Mouse (Mus musculus) midbrain, postnatal 0 days (tissue): ENCODE data around the gene Dnajc6. TPM values are rescaled to one million over a fixed set of nuclear protein-coding genes. Genes with fewer than 3 reads are reported as not detected.

Experiments used
- ATAC-seq: fragments of 200-750 bp; cut with Nextera tagmentation; 2 replicates; pipeline ENCODE4 v1.8.0; 2017; ENCODE audit warnings: moderate number of reproducible peaks, mild to moderate bottlenecking, moderate TSS enrichment, moderate library complexity; ENCODE audit not compliant: low FRiP score
- DNase-seq: peaks from one replicate; pipeline ENCODE4 v3.0.0-alpha.2; 2015; ENCODE audit warnings: low spot score
- H3K27ac ChIP-seq: fragments of 300-500 bp; sonication (generic); 2 replicates; pipeline ENCODE4 v1.5.1; 2014; ENCODE audit warnings: low read depth, mild to moderate bottlenecking, low read length, mixed read lengths
- H3K27me3 ChIP-seq: fragments of 300-500 bp; sonication (generic); 2 replicates; pipeline ENCODE4 v1.6.1; 2014; ENCODE audit warnings: low read length, control low read depth, mixed read lengths; ENCODE audit not compliant: insufficient read depth
- H3K36me3 ChIP-seq: fragments of 300-500 bp; sonication (generic); 2 replicates; pipeline ENCODE4 v1.6.1; 2014; ENCODE audit warnings: low read length, control low read depth, mixed read lengths; ENCODE audit not compliant: insufficient read depth
- H3K4me1 ChIP-seq: fragments of 300-500 bp; sonication (generic); 2 replicates; pipeline ENCODE4 v1.6.1; 2014; ENCODE audit warnings: mild to moderate bottlenecking, control low read depth, antibody characterized with exemption, low read length, mixed read lengths; ENCODE audit not compliant: insufficient read depth
- H3K4me2 ChIP-seq: fragments of 300-500 bp; sonication (generic); 2 replicates; pipeline ENCODE4 v1.6.1; 2014; ENCODE audit warnings: low read depth, mild to moderate bottlenecking, low read length, mixed read lengths; ENCODE audit not compliant: poor library complexity, severe bottlenecking
- H3K4me3 ChIP-seq: fragments of 300-500 bp; sonication (generic); 2 replicates; pipeline ENCODE4 v1.5.1; 2014; ENCODE audit warnings: low read depth, mild to moderate bottlenecking, low read length, moderate library complexity
- H3K9ac ChIP-seq: fragments of 300-500 bp; sonication (generic); replicated peaks from 2 replicates; pipeline ENCODE4 v1.6.1; 2014; ENCODE audit warnings: mild to moderate bottlenecking, low read length, moderate library complexity, mixed read lengths; ENCODE audit not compliant: poor library complexity, severe bottlenecking
- H3K9me3 ChIP-seq: fragments of 300-500 bp; sonication (generic); 2 replicates; pipeline ENCODE4 v1.6.1; 2016; ENCODE audit warnings: low read length, control low read depth
- CTCF ChIP-seq: IDR thresholded peaks from 2 replicates; pipeline ENCODE4 v1.5.1; 2016; ENCODE audit warnings: antibody characterized with exemption, mild to moderate bottlenecking
- WGBS: fragments of 180-500 bp; shearing (Covaris S2); extraction: QIAGEN DNeasy Blood & Tissue Kit; methylation state at CpG from one replicate; pipeline ENCODE4 v1.1.7; 2014; 5-methylcytosine and 5-hydroxymethylcytosine counted together
- polyA plus RNA-seq: library from polyadenylated mRNA; unstranded; fragments of >200 nt; fragmentation: Nextera tagmentation; extraction: Ambion mirVana; gene quantifications from 2 replicates; pipeline ENCODE4 v1.2.1, GENCODE M21; 2015
- total RNA-seq: library from RNA; depleted of rRNA; stranded (reverse); fragments of >200 nt; gene quantifications from 2 replicates; pipeline ENCODE4 v1.2.3, GENCODE M21; 2014

Gene Dnajc6
- total and polyA plus RNA-seq, 2 experiments from 2014 or later: 79.0 to 225 TPM

- no peak overlapping the region for H3K9ac ChIP-seq
- no peaks in the 10 kb centered on the region for H3K9me3 ChIP-seq
- H3K27me3 ChIP-seq: no peaks in the 10 kb centered on the region
- peak; percentile 10 for DNase-seq
- H3K27ac ChIP-seq: no peak overlapping the region
- no peak for ATAC-seq
- peaks cover 53% of the 10 kb centered on the region for H3K36me3 ChIP-seq
- WGBS: 71% methylated on average over 2 of the region's 2 CpGs
- peak; percentile 52 for TF ChIP-seq CTCF
- H3K4me1 ChIP-seq: no peaks in the 10 kb centered on the region
- no peak overlapping the region for H3K4me3 ChIP-seq
- H3K4me2 ChIP-seq: no peak overlapping the region
Measured at GRCm38 (mm10) chr4:101617742-101618141, 121.3 kb downstream of the Dnajc6 start.

DNA sequence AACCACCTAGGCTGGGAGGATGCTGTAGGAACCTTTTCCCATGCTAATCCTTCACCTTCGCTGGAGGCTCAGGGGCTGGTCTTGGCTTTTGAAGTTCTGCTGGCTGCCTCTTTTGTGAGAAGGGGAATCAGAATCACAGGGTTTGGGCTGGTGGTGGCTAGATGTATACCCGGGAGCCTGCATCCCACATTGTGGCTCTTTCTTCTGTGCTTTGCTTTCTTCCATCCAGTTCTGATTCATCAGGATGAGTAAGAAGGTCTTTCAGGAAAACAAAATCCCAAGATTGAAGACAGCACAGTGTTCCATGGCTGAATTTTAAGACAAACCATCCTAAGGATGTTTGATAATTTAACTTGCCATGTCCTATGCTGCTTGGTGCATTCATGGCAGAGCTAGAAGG, 123.8 kb downstream of the Dnajc6 start:
- H3K4me3 ChIP-seq: no peak overlapping the region
- H3K36me3 ChIP-seq: peaks cover 51% of the 10 kb centered on the region
- H3K4me1 ChIP-seq: no peaks in the 10 kb centered on the region
- 55% methylated on average over 2 of the region's 2 CpGs for WGBS
- ATAC-seq (no peak), DNase-seq (no peak)
- no peak for TF ChIP-seq CTCF
- no peaks in the 10 kb centered on the region for H3K9me3 ChIP-seq
- no peak overlapping the region for H3K27ac ChIP-seq
- no peak overlapping the region for H3K9ac ChIP-seq
- H3K4me2 ChIP-seq: no peak overlapping the region
- no peaks in the 10 kb centered on the region for H3K27me3 ChIP-seq

- Histone ChIP-seq H3K9me3 (no peaks in the 10 kb centered on the region), H3K9ac (no peak overlapping the region), H3K4me2 (no peak overlapping the region), H3K4me1 (no peaks in the 10 kb centered on the region), H3K4me3 (no peak overlapping the region), H3K27ac (no peak overlapping the region), H3K36me3 (peaks cover 44% of the 10 kb centered on the region), H3K27me3 (no peaks in the 10 kb centered on the region)
- ATAC-seq: no peak
- DNase-seq: no peak
- WGBS: 94% methylated on average over 5 of the region's 5 CpGs
- no peak for TF ChIP-seq CTCF
Measured at GRCm38 (mm10) chr4:101621241-101621640, 124.8 kb downstream of the Dnajc6 start.

DNA sequence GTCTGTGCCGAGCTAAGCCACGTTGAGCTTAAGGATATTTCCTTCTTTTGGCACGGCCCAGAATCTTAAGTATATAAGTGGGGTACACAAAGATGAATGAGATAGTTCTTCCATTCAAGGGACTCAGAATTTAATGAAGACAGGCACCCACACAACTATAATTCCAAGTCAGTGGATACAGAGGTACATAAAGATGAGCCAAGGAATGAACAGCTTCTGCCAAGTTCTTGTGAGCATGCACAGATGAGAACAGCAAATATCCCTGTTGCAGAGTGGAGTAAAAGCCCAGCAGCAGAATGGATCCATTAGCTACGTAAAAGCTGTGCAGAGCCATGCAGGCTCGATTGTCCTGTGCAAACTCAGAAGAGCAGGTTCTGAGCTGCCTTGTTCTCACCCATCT, 128.8 kb downstream of the Dnajc6 start:
- H3K36me3 ChIP-seq: peaks cover 27% of the 10 kb centered on the region
- H3K4me2 ChIP-seq: no peak overlapping the region
- WGBS: 86% methylated on average over 5 of the region's 5 CpGs
- H3K4me3 ChIP-seq: no peak overlapping the region
- no peaks in the 10 kb centered on the region for H3K4me1 ChIP-seq
- DNase-seq (no peak), ATAC-seq (no peak)
- no peak overlapping the region for H3K9ac ChIP-seq
- H3K27ac ChIP-seq: no peak overlapping the region
- no peaks in the 10 kb centered on the region for H3K9me3 ChIP-seq
- H3K27me3 ChIP-seq: no peaks in the 10 kb centered on the region
- no peak for TF ChIP-seq CTCF

- Histone ChIP-seq H3K9ac (no peak overlapping the region), H3K4me3 (no peak overlapping the region), H3K9me3 (no peaks in the 10 kb centered on the region), H3K4me1 (no peaks in the 10 kb centered on the region), H3K27ac (no peak overlapping the region), H3K27me3 (no peaks in the 10 kb centered on the region), H3K36me3 (peaks cover 31% of the 10 kb centered on the region), H3K4me2 (no peak overlapping the region)
- 68% methylated on average over 2 of the region's 2 CpGs for WGBS
- no peak for ATAC-seq
- no peak for TF ChIP-seq CTCF
- DNase-seq: no peak
Measured at GRCm38 (mm10) chr4:101635596-101635995, 139.1 kb downstream of the Dnajc6 start.

DNA sequence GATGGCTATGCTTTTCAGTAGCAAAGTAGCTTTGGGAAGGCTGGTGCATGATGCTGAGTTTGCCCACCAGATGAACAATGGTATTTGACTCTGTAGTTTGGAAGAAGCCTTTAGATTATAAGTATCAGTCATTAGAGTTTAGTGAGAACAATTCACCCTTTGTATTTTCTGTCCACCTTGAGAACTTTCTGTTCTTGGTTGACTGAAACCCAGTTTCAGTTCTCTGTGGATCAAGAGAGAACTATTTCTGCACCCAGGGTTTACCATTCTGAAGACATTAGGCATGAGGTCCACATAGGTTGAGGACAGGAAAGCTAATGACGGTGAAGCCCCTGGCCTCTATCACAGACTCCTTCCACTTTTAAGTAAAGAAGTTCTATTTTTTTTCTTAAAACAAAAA, 141.0 kb downstream of the Dnajc6 start:
- 91% methylated on average over 1 of the region's 1 CpGs for WGBS
- H3K9me3 ChIP-seq: no peaks in the 10 kb centered on the region
- TF ChIP-seq CTCF: no peak
- no peak overlapping the region for H3K27ac ChIP-seq
- DNase-seq (no peak), ATAC-seq (no peak)
- no peaks in the 10 kb centered on the region for H3K27me3 ChIP-seq
- H3K4me3 ChIP-seq: no peak overlapping the region
- H3K9ac ChIP-seq: no peak overlapping the region
- peaks cover 38% of the 10 kb centered on the region for H3K36me3 ChIP-seq
- H3K4me1 ChIP-seq: no peaks in the 10 kb centered on the region
- no peak overlapping the region for H3K4me2 ChIP-seq
